Mouse (Mus musculus) testis, adult 10 weeks (tissue): ENCODE measurements around the gene Gm9903. TPM values are rescaled to one million over a fixed set of nuclear protein-coding genes. Genes with fewer than 3 reads are reported as not detected.

Experiments
- polyA plus RNA-seq: library from polyadenylated mRNA; stranded (reverse); fragments of 350-450 nt; fragmentation: Illumina TruSeq; extraction: RNeasy Lipid Tissue Mini Kit (QIAGEN cat#74804); gene quantifications from one replicate; pipeline ENCODE4 v1.2.3, GENCODE M21; 2014; ENCODE audit warnings: low read depth, low replicate concordance

Gene Gm9903
- 13.9 TPM for polyA plus RNA-seq

GRCm38 (mm10) chr5:33629301-33629987 lies at the start of gene Gm9903, which contains the start of gene Fam53a:
Gene Gm9903, plus strand, starts transcription at chr5:33629925.
Gene Fam53a, minus strand, starts transcription at chr5:33629635.

GRCm38 (mm10) chr5:33651921-33652782 lies 22.4 kb downstream of the Gm9903 start, which contains the start of gene Slbp:
Gene Slbp, minus strand, starts transcription at chr5:33652574.

GRCm38 (mm10) chr5:33657787-33658663 lies 28.3 kb downstream of the Gm9903 start, which contains the start of the genes Tacc3 and Tmem129:
Gene Tacc3, plus strand, starts transcription at chr5:33658128.
Gene Tmem129, minus strand, starts transcription at chr5:33658416.

Other genes with a start within 250 kb of the Gm9903 start
- not detected for gene Nkx1-1, start 195.9 kb upstream of the Gm9903 start, polyA plus RNA-seq
- 5.7 TPM for gene Fam53a, start 290 bp upstream of the Gm9903 start, polyA plus RNA-seq
- gene Slbp, start 22.6 kb downstream of the Gm9903 start, polyA plus RNA-seq: 208 TPM
- 130 TPM for gene Tacc3, start 28.2 kb downstream of the Gm9903 start, polyA plus RNA-seq
- gene Tmem129, start 28.5 kb downstream of the Gm9903 start, polyA plus RNA-seq: 20.1 TPM
- 0.34 TPM for gene Fgfr3, start 91.7 kb downstream of the Gm9903 start, polyA plus RNA-seq
- gene Letm1, start 152.9 kb downstream of the Gm9903 start, polyA plus RNA-seq: 4.4 TPM
- 330 TPM for gene Nsd2, start 190.8 kb downstream of the Gm9903 start, polyA plus RNA-seq